Mouse (Mus musculus): ENCODE results near the gene Hs6st3. TPM values are rescaled to one million over a fixed set of nuclear protein-coding genes. Genes with fewer than 3 reads are reported as not detected.

Gene Hs6st3
- polyA plus RNA-seq, 1 experiment from 2014 or later, result not detected

GRCm38 (mm10) chr14:119450471-119450870 is 312.3 kb downstream of the Hs6st3 start:
- H3K9me3 ChIP-seq (replicated peaks; ENCODE audit: control insufficient read depth, low read length), result no peaks in the 10 kb centered on the region
- no peaks in the 10 kb centered on the region for H3K4me1 ChIP-seq (ENCODE audit: control insufficient read depth, insufficient read depth, low read length)
- H3K9ac ChIP-seq (ENCODE audit: low read length), result no peak overlapping the region
- WGBS, result 23% methylated on average over 4 of the region's 4 CpGs
- no peaks in the 10 kb centered on the region for H3K27me3 ChIP-seq (ENCODE audit: control insufficient read depth, insufficient read depth, low read length)
- H3K4me3 ChIP-seq (ENCODE audit: low read length), result no peak overlapping the region
- H3K36me3 ChIP-seq (ENCODE audit: control insufficient read depth, insufficient read depth), result no peaks in the 10 kb centered on the region
- ATAC-seq (replicated peaks; ENCODE audit: extremely low read depth, insufficient read depth, low FRiP score), result no peak
- no peak overlapping the region for H3K27ac ChIP-seq (ENCODE audit: low read length)
- no peak overlapping the region for H3K4me2 ChIP-seq (ENCODE audit: low read depth, low read length)

- Histone ChIP-seq H3K9me3 (replicated peaks; ENCODE audit: control insufficient read depth, low read length) (no peaks in the 10 kb centered on the region), H3K4me2 (ENCODE audit: low read depth, low read length) (no peak overlapping the region), H3K27me3 (ENCODE audit: control insufficient read depth, insufficient read depth, low read length) (no peaks in the 10 kb centered on the region), H3K9ac (ENCODE audit: low read length) (no peak overlapping the region), H3K4me3 (ENCODE audit: low read length) (no peak overlapping the region), H3K36me3 (ENCODE audit: control insufficient read depth, insufficient read depth) (no peaks in the 10 kb centered on the region), H3K4me1 (ENCODE audit: control insufficient read depth, insufficient read depth, low read length) (no peaks in the 10 kb centered on the region), H3K27ac (ENCODE audit: low read length) (no peak overlapping the region)
- ATAC-seq (replicated peaks; ENCODE audit: extremely low read depth, insufficient read depth, low FRiP score), result no peak
These were observed 313.5 kb downstream of the Hs6st3 start for GRCm38 (mm10) chr14:119451594-119451993.

DNA sequence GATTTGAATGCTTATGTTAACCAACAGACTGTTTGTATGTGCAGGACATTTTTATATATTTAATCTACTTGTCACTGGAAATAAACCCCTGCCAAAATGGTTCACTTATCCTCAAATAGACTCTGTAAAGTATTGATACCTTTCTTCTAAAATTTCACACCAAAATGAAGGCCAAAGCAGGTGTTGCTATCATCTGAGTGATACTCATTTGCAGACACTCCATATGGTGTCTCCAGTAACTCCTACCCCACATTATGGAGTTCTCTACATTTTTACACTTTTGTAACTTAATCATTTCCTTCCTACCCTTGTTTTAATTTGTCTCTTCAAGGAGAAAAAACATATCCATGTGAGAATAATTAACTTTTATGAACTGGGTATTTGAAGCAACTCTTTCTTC is 314.2 kb downstream of the Hs6st3 start:
- no peak overlapping the region for H3K4me2 ChIP-seq (ENCODE audit: low read depth, low read length)
- no peaks in the 10 kb centered on the region for H3K9me3 ChIP-seq (replicated peaks; ENCODE audit: control insufficient read depth, low read length)
- ATAC-seq (replicated peaks; ENCODE audit: extremely low read depth, insufficient read depth, low FRiP score), result no peak

DNA sequence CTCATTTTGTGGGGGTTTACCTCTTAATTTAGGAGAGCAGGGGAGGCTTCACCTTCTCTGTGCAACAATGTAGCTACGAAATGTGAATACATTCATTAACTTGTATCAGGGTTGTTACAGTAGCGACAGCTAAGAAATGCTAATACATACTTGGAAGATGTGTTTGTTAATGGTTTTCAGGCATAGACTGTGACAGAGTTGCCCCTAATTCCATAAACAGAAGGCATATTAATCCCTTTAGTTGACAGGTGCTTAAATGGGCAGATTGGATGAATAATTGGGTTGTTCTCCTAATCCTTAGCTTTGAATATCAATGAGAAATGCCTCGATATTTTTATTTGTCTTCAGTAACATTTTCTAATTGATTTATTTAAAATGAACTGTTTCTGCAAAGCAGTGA is 314.7 kb downstream of the Hs6st3 start:
- H3K9me3 ChIP-seq (replicated peaks; ENCODE audit: control insufficient read depth, low read length), result no peaks in the 10 kb centered on the region
- H3K4me1 ChIP-seq (ENCODE audit: control insufficient read depth, insufficient read depth, low read length), result no peaks in the 10 kb centered on the region
- H3K9ac ChIP-seq (ENCODE audit: low read length), result no peak overlapping the region
- H3K27me3 ChIP-seq (ENCODE audit: control insufficient read depth, insufficient read depth, low read length), result no peaks in the 10 kb centered on the region
- no peak overlapping the region for H3K4me2 ChIP-seq (ENCODE audit: low read depth, low read length)
- 77% methylated on average over 3 of the region's 3 CpGs for WGBS
- no peak overlapping the region for H3K4me3 ChIP-seq (ENCODE audit: low read length)
- no peaks in the 10 kb centered on the region for H3K36me3 ChIP-seq (ENCODE audit: control insufficient read depth, insufficient read depth)
- no peak for ATAC-seq (replicated peaks; ENCODE audit: extremely low read depth, insufficient read depth, low FRiP score)
- no peak overlapping the region for H3K27ac ChIP-seq (ENCODE audit: low read length)

More for the DNA sequence above, 314.2 kb downstream of the Hs6st3 start:
- Histone ChIP-seq H3K4me1 (ENCODE audit: control insufficient read depth, insufficient read depth, low read length) (no peaks in the 10 kb centered on the region), H3K27ac (ENCODE audit: low read length) (no peak overlapping the region), H3K4me3 (ENCODE audit: low read length) (no peak overlapping the region), H3K27me3 (ENCODE audit: control insufficient read depth, insufficient read depth, low read length) (no peaks in the 10 kb centered on the region), H3K36me3 (ENCODE audit: control insufficient read depth, insufficient read depth) (no peaks in the 10 kb centered on the region), H3K9ac (ENCODE audit: low read length) (no peak overlapping the region)

DNA sequence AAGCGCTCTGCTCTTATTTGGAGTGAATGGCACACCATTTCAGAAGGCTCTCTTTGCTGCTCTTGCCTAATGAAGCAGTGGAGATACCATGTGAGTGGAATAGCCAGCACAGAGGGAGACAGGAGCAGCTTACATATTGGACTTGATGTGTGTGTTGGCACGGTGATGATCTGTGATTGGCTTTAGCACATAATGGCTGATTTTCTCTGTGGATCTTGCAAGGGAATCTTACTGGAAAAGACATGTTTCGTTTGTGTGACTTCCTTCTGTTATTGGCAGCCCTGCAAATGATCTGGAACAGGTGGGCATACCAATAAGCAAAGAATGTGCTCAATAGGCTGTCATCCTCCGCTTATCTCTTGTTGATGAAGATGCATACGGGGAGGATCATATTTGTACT is 326.2 kb downstream of the Hs6st3 start:
- no peak for ATAC-seq (replicated peaks; ENCODE audit: extremely low read depth, insufficient read depth, low FRiP score)
- Histone ChIP-seq H3K4me1 (ENCODE audit: control insufficient read depth, insufficient read depth, low read length) (no peaks in the 10 kb centered on the region), H3K9me3 (replicated peaks; ENCODE audit: control insufficient read depth, low read length) (no peaks in the 10 kb centered on the region), H3K4me3 (ENCODE audit: low read length) (no peak overlapping the region), H3K27ac (ENCODE audit: low read length) (no peak overlapping the region), H3K36me3 (ENCODE audit: control insufficient read depth, insufficient read depth) (no peaks in the 10 kb centered on the region), H3K4me2 (ENCODE audit: low read depth, low read length) (no peak overlapping the region), H3K9ac (ENCODE audit: low read length) (no peak overlapping the region), H3K27me3 (ENCODE audit: control insufficient read depth, insufficient read depth, low read length) (no peaks in the 10 kb centered on the region)
- 79% methylated on average over 5 of the region's 5 CpGs for WGBS

GRCm38 (mm10) chr14:119464883-119465282 is 326.7 kb downstream of the Hs6st3 start:
- Histone ChIP-seq H3K4me2 (ENCODE audit: low read depth, low read length) (no peak overlapping the region), H3K27me3 (ENCODE audit: control insufficient read depth, insufficient read depth, low read length) (no peaks in the 10 kb centered on the region), H3K4me3 (ENCODE audit: low read length) (no peak overlapping the region), H3K9ac (ENCODE audit: low read length) (no peak overlapping the region), H3K36me3 (ENCODE audit: control insufficient read depth, insufficient read depth) (no peaks in the 10 kb centered on the region), H3K9me3 (replicated peaks; ENCODE audit: control insufficient read depth, low read length) (no peaks in the 10 kb centered on the region), H3K27ac (ENCODE audit: low read length) (no peak overlapping the region), H3K4me1 (ENCODE audit: control insufficient read depth, insufficient read depth, low read length) (no peaks in the 10 kb centered on the region)
- no peak for ATAC-seq (replicated peaks; ENCODE audit: extremely low read depth, insufficient read depth, low FRiP score)
- 95% methylated on average over 1 of the region's 1 CpGs for WGBS

DNA sequence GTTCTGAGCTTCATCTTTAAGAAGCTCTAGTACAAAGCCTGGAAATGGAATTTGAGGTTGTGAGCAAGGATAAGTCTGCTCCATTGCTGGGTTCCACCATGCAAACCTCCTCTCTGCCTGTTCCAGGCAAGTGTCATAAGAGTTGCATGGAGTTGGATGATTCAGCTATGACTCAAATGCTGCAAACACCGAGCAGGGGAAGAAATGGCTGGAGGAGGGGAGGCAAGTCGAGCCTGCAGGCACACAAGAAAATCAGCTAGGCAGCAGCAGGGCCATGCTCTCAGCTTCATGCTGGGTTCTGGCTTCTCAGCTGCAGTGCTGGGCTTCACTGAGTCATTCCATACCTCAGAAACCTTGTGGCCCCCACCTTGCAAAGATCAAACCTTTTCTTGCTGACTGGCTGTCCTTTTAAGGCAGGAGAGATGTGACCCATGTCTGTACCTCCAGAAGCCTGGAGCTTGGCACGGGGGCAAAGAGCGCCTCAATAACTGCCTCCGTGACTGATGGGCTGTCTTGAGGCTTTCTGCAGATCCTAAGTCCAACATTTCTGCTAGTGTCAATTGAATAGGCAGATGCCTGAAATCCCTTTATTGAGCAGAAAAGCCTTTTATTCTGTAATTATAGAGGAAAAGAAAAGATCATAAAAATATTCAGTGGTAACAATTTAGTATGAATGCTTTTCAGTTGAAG is 328.9 kb downstream of the Hs6st3 start:
- no peak overlapping the region for H3K4me3 ChIP-seq (ENCODE audit: low read length)
- WGBS, result 61% methylated on average over 5 of the region's 5 CpGs
- no peak overlapping the region for H3K9ac ChIP-seq (ENCODE audit: low read length)
- H3K4me2 ChIP-seq (ENCODE audit: low read depth, low read length), result no peak overlapping the region
- H3K36me3 ChIP-seq (ENCODE audit: control insufficient read depth, insufficient read depth), result no peaks in the 10 kb centered on the region
- H3K4me1 ChIP-seq (ENCODE audit: control insufficient read depth, insufficient read depth, low read length), result no peaks in the 10 kb centered on the region
- H3K27ac ChIP-seq (ENCODE audit: low read length), result no peak overlapping the region
- no peaks in the 10 kb centered on the region for H3K27me3 ChIP-seq (ENCODE audit: control insufficient read depth, insufficient read depth, low read length)
- H3K9me3 ChIP-seq (replicated peaks; ENCODE audit: control insufficient read depth, low read length), result no peaks in the 10 kb centered on the region
- ATAC-seq (replicated peaks; ENCODE audit: extremely low read depth, insufficient read depth, low FRiP score), result no peak

DNA sequence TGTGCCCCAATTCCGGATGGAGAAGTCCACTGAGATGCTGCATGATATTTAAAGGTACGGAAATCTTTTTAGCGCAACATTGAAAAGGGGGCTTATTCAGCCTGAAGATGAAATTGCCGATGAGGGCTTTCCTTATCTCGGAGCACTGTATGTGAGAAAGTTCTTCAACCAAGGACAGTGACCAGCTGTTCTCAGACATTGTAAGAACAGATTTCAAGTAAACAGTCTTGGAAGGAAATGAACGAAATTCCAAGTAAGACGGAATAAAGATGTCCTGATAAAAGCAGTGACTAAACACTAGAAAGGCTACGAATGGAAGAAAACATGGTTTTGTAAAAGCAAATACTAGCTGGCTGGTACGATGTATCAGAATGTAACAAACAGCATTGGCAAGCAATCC is 338.4 kb downstream of the Hs6st3 start:
- WGBS, result 74% methylated on average over 9 of the region's 9 CpGs

GRCm38 (mm10) chr14:119477836-119478235 is 339.7 kb downstream of the Hs6st3 start:
- H3K4me3 ChIP-seq (ENCODE audit: low read length), result no peak overlapping the region
- no peaks in the 10 kb centered on the region for H3K9me3 ChIP-seq (replicated peaks; ENCODE audit: control insufficient read depth, low read length)
- H3K27me3 ChIP-seq (ENCODE audit: control insufficient read depth, insufficient read depth, low read length), result no peaks in the 10 kb centered on the region
- WGBS, result 23% methylated on average over 4 of the region's 4 CpGs
- no peak overlapping the region for H3K27ac ChIP-seq (ENCODE audit: low read length)
- H3K36me3 ChIP-seq (ENCODE audit: control insufficient read depth, insufficient read depth), result no peaks in the 10 kb centered on the region
- no peak overlapping the region for H3K4me2 ChIP-seq (ENCODE audit: low read depth, low read length)
- H3K9ac ChIP-seq (ENCODE audit: low read length), result no peak overlapping the region
- H3K4me1 ChIP-seq (ENCODE audit: control insufficient read depth, insufficient read depth, low read length), result no peaks in the 10 kb centered on the region
- ATAC-seq (replicated peaks; ENCODE audit: extremely low read depth, insufficient read depth, low FRiP score), result no peak

More for the DNA sequence above, 338.4 kb downstream of the Hs6st3 start:
- Histone ChIP-seq H3K9ac (ENCODE audit: low read length) (no peak overlapping the region), H3K36me3 (ENCODE audit: control insufficient read depth, insufficient read depth) (no peaks in the 10 kb centered on the region), H3K27me3 (ENCODE audit: control insufficient read depth, insufficient read depth, low read length) (no peaks in the 10 kb centered on the region), H3K4me3 (ENCODE audit: low read length) (no peak overlapping the region), H3K27ac (ENCODE audit: low read length) (no peak overlapping the region), H3K9me3 (replicated peaks; ENCODE audit: control insufficient read depth, low read length) (no peaks in the 10 kb centered on the region), H3K4me1 (ENCODE audit: control insufficient read depth, insufficient read depth, low read length) (no peaks in the 10 kb centered on the region), H3K4me2 (ENCODE audit: low read depth, low read length) (no peak overlapping the region)
- no peak for ATAC-seq (replicated peaks; ENCODE audit: extremely low read depth, insufficient read depth, low FRiP score)
